Mouse (Mus musculus) kidney, adult 2 months (tissue): Measurements from ENCODE around the gene Slc2a13. TPM values are rescaled to one million over a fixed set of nuclear protein-coding genes. Genes with fewer than 3 reads are reported as not detected.

Experiments
- DNase-seq: peaks from one replicate; pipeline ENCODE4 v3.0.0; 2021
- H3K27ac ChIP-seq: fragments of 200-500 bp; 2 replicates; pipeline ENCODE4 v1.5.1; 2012; ENCODE audit warnings: low read depth, low read length, control low read depth, inconsistent platforms; ENCODE audit not compliant: insufficient read depth
- H3K27me3 ChIP-seq: fragments of 200-500 bp; replicated peaks from 2 replicates; pipeline ENCODE4 v1.6.1; 2012; ENCODE audit warnings: mild to moderate bottlenecking, moderate library complexity, low read length, inconsistent platforms; ENCODE audit not compliant: control insufficient read depth, insufficient read depth
- H3K36me3 ChIP-seq: fragments of 200-500 bp; 2 replicates; pipeline ENCODE4 v1.6.1; 2012; ENCODE audit warnings: mild to moderate bottlenecking, moderate library complexity, low read length, inconsistent platforms; ENCODE audit not compliant: control insufficient read depth, insufficient read depth
- H3K4me1 ChIP-seq: fragments of 200-500 bp; 2 replicates; pipeline ENCODE4 v1.6.1; 2011; ENCODE audit warnings: low read length; ENCODE audit not compliant: control insufficient read depth, insufficient read depth
- H3K4me3 ChIP-seq: fragments of 200-500 bp; 2 replicates; pipeline ENCODE4 v1.5.1; 2011; ENCODE audit warnings: mild to moderate bottlenecking, low read depth, low read length, control low read depth; ENCODE audit not compliant: insufficient read depth
- CTCF ChIP-seq: fragments of 200-500 bp; conservative IDR thresholded peaks from 2 replicates; pipeline ENCODE4 v1.5.1; 2011; ENCODE audit warnings: low read depth, mild to moderate bottlenecking, control low read depth, low read length, moderate library complexity, mixed read lengths; ENCODE audit not compliant: insufficient read depth, insufficient read length
- POLR2A ChIP-seq: fragments of 200-500 bp; IDR thresholded peaks from one replicate; pipeline ENCODE4 v1.6.1; 2011; ENCODE audit warnings: low read depth, low read length, control low read depth
- WGBS: fragments of 180-500 bp; shearing (Covaris S2); methylation state at CpG from one replicate; pipeline ENCODE4 v1.1.7; 2018; 5-methylcytosine and 5-hydroxymethylcytosine counted together
- polyA plus RNA-seq: library from polyadenylated mRNA; depleted of rRNA; stranded (reverse); fragments of >200 nt; gene quantifications from 2 replicates; pipeline ENCODE4 v1.2.3, GENCODE M21; 2012

Slc2a13 gene
- polyA plus RNA-seq, 1 experiment: 1.5 TPM

GRCm38 (mm10) chr15:91555336-91555736 lies 17.7 kb downstream of the Slc2a13 start:
- no peak for TF ChIP-seq CTCF
- no peak for TF ChIP-seq POLR2A
- H3K4me1 ChIP-seq: no peaks in the 10 kb centered on the region
- WGBS: 90% methylated on average over 6 of the region's 6 CpGs
- no peak overlapping the region for H3K4me3 ChIP-seq
- DNase-seq: no peak
- H3K27me3 ChIP-seq: no peaks in the 10 kb centered on the region
- no peak overlapping the region for H3K27ac ChIP-seq
- H3K36me3 ChIP-seq: no peaks in the 10 kb centered on the region

DNA sequence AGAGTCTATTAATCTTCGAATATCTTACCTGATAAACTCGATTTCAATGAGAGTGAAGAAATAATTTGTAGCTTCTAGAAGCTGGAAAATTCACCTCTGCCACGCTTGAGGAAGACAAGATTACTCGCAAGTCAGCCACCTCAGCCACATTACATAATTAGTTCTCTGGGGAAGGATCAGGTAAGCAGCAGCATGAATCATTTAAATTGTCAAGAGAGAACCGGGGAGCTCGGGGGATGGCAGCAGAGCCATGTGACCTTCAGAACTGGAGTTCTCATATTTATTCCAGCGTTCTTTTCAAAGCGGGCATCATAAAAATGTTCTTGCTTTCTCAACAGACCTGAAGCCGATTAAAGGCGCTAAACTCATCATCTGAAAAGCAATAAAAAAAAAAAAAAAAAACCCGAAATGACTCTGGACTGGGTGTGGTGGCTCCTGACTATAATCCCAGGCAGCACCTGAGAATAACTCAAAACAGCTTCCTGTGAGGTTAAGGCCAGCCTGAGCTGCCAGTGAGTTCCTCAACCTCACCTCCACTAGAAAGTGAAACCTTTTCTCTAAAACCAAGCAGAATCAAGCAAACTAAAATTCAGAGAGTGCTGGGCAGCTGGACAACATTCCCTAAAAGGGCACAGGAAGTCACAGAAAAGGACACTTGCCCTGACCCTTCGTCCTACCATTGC lies 24.3 kb downstream of the Slc2a13 start:
- H3K27me3 ChIP-seq: no peaks in the 10 kb centered on the region
- no peak overlapping the region for H3K27ac ChIP-seq
- H3K4me3 ChIP-seq: no peak overlapping the region
- TF ChIP-seq CTCF (no peak), POLR2A (no peak)
- 49% methylated on average over 12 of the region's 12 CpGs for WGBS
- no peak for DNase-seq
- H3K4me1 ChIP-seq: no peaks in the 10 kb centered on the region
- H3K36me3 ChIP-seq: no peaks in the 10 kb centered on the region

DNA sequence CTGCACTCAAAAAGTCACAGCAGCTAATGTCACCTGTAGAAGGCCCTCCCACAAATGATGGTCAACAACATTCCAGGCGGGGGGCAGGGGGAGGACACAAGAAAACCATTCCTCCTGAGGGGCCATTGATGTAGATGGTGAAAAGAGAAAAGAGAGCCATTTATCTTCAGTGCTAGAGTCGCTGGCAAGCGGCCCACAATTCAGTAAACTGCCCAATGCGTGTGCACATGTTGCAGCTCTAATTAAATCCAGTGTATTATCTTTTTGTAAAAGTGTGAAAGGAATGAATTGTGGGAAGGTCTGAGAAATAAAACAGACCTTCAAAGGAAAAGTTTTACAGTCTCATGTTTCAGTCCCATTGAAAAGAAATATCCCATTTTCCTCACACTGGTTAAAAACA lies 28.5 kb downstream of the Slc2a13 start:
- Histone ChIP-seq H3K4me3 (no peak overlapping the region), H3K36me3 (no peaks in the 10 kb centered on the region), H3K27me3 (no peaks in the 10 kb centered on the region), H3K27ac (no peak overlapping the region), H3K4me1 (no peaks in the 10 kb centered on the region)
- WGBS: 87% methylated on average over 4 of the region's 4 CpGs
- TF ChIP-seq POLR2A (no peak), CTCF (no peak)
- no peak for DNase-seq

GRCm38 (mm10) chr15:91538439-91538838 lies 34.6 kb downstream of the Slc2a13 start:
- H3K27ac ChIP-seq: no peak overlapping the region
- H3K36me3 ChIP-seq: no peaks in the 10 kb centered on the region
- no peak overlapping the region for H3K4me3 ChIP-seq
- no peaks in the 10 kb centered on the region for H3K4me1 ChIP-seq
- DNase-seq: no peak
- no peaks in the 10 kb centered on the region for H3K27me3 ChIP-seq
- TF ChIP-seq CTCF (no peak), POLR2A (no peak)

GRCm38 (mm10) chr15:91526876-91527275 lies 46.2 kb downstream of the Slc2a13 start:
- no peak for DNase-seq
- WGBS: 80% methylated on average over 2 of the region's 2 CpGs
- no peaks in the 10 kb centered on the region for H3K36me3 ChIP-seq
- H3K4me3 ChIP-seq: no peak overlapping the region
- TF ChIP-seq POLR2A (no peak), CTCF (no peak)
- H3K27me3 ChIP-seq: no peaks in the 10 kb centered on the region
- no peaks in the 10 kb centered on the region for H3K4me1 ChIP-seq
- no peak overlapping the region for H3K27ac ChIP-seq

DNA sequence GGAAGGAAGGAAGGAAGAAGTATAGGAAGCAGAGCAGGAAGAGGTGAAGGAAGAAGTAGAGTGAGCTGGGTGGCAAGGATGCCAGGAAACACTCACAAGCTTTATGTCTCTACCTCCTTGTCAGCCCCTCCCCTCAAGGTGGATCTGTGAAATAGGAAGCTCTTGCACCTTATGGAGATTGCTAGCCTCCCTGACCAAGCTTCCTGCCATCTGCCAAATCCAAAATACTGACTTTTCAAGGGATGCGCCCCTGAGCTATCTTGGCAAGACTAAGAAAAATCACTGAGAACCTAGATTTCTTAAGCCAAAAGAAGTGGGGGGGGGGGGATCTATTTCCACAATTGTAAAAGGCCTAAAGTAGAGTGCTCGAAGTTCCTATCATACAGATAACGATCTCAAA lies 46.9 kb downstream of the Slc2a13 start:
- Histone ChIP-seq H3K27me3 (no peaks in the 10 kb centered on the region), H3K4me1 (no peaks in the 10 kb centered on the region), H3K4me3 (no peak overlapping the region), H3K36me3 (no peaks in the 10 kb centered on the region), H3K27ac (no peak overlapping the region)
- TF ChIP-seq CTCF (no peak), POLR2A (no peak)
- WGBS: 91% methylated on average over 3 of the region's 3 CpGs
- DNase-seq: no peak

DNA sequence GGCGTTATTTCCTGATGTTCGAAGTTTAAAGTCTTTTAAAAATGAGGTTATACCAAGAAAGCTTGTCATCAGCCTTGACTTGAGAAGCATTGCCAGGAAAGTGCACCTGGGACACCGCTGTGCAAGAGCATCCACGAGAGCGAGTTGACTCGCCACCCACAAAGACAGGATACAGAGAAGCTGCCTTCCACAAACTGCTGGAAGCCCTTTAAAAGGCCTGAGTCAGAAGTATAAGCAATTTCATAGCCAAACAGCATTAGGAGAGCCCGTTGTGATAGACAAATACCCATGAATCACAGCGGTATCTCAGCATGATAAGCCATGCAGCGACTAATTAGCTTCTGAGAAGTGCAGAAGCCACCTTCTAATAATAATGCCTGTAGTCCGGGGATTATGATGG lies 48.6 kb downstream of the Slc2a13 start:
- TF ChIP-seq CTCF (no peak), POLR2A (no peak)
- WGBS: 90% methylated on average over 10 of the region's 10 CpGs
- no peak for DNase-seq
- Histone ChIP-seq H3K4me1 (no peaks in the 10 kb centered on the region), H3K27me3 (no peaks in the 10 kb centered on the region), H3K36me3 (no peaks in the 10 kb centered on the region), H3K4me3 (no peak overlapping the region), H3K27ac (no peak overlapping the region)
